Mouse (Mus musculus): ENCODE measurements around the gene Ptbp3. TPM values are rescaled to one million over a fixed set of nuclear protein-coding genes. Genes with fewer than 3 reads are reported as not detected.

Ptbp3 gene
- polyA plus RNA-seq, 1 experiment from 2014 or later = 68.0 TPM

- no peak for ATAC-seq (ENCODE audit: low FRiP score, low TSS enrichment)
- WGBS = 71% methylated on average over 11 of the region's 11 CpGs
- Histone ChIP-seq H3K27ac (ENCODE audit: low read length) (no peak overlapping the region), H3K9me3 (ENCODE audit: low read length) (no peaks in the 10 kb centered on the region), H3K4me1 (ENCODE audit: insufficient read depth, low read length) (peaks cover 8% of the 10 kb centered on the region), H3K9ac (replicated peaks; ENCODE audit: low read length) (no peak overlapping the region), H3K27me3 (ENCODE audit: insufficient read depth, low read length) (no peaks in the 10 kb centered on the region), H3K36me3 (ENCODE audit: insufficient read depth, low read length) (no peaks in the 10 kb centered on the region), H3K4me2 (replicated peaks; ENCODE audit: low read depth, low read length) (no peak overlapping the region), H3K4me3 (ENCODE audit: low read length) (no peak overlapping the region)
Measured at GRCm38 (mm10) chr4:59461116-59461727, 87.9 kb downstream of the Ptbp3 start.

- H3K9me3 ChIP-seq (ENCODE audit: low read length) = no peaks in the 10 kb centered on the region
- no peaks in the 10 kb centered on the region for H3K36me3 ChIP-seq (ENCODE audit: insufficient read depth, low read length)
- H3K27ac ChIP-seq (ENCODE audit: low read length) = no peak overlapping the region; the same call in 1 of the 2 replicates
- H3K4me2 ChIP-seq (replicated peaks; ENCODE audit: low read depth, low read length) = no peak overlapping the region
- ATAC-seq (ENCODE audit: low FRiP score, low TSS enrichment) = no peak
- 74% methylated on average over 13 of the region's 13 CpGs for WGBS
- H3K4me1 ChIP-seq (ENCODE audit: insufficient read depth, low read length) = peaks cover 5% of the 10 kb centered on the region; the same call in 1 of the 2 replicates
- H3K4me3 ChIP-seq (ENCODE audit: low read length) = no peak overlapping the region
- H3K9ac ChIP-seq (replicated peaks; ENCODE audit: low read length) = no peak overlapping the region
- no peaks in the 10 kb centered on the region for H3K27me3 ChIP-seq (ENCODE audit: insufficient read depth, low read length)
Measured at GRCm38 (mm10) chr4:59459216-59459955, 89.8 kb downstream of the Ptbp3 start.

- Histone ChIP-seq H3K9me3 (ENCODE audit: low read length) (no peaks in the 10 kb centered on the region), H3K4me2 (replicated peaks; ENCODE audit: low read depth, low read length) (no peak overlapping the region), H3K27me3 (ENCODE audit: insufficient read depth, low read length) (no peaks in the 10 kb centered on the region), H3K4me1 (ENCODE audit: insufficient read depth, low read length) (peaks cover 3% of the 10 kb centered on the region; the same call in 1 of the 2 replicates), H3K36me3 (ENCODE audit: insufficient read depth, low read length) (no peaks in the 10 kb centered on the region), H3K4me3 (ENCODE audit: low read length) (no peak overlapping the region), H3K9ac (replicated peaks; ENCODE audit: low read length) (no peak overlapping the region), H3K27ac (ENCODE audit: low read length) (no peak overlapping the region)
- 45% methylated on average over 9 of the region's 9 CpGs for WGBS
- ATAC-seq (ENCODE audit: low FRiP score, low TSS enrichment) = no peak
Measured at GRCm38 (mm10) chr4:59457941-59458340, 91.2 kb downstream of the Ptbp3 start.

GRCm38 (mm10) chr4:59457091-59457490, 92.1 kb downstream of the Ptbp3 start:
- 87% methylated on average over 5 of the region's 5 CpGs for WGBS
- Histone ChIP-seq H3K4me2 (replicated peaks; ENCODE audit: low read depth, low read length) (no peak overlapping the region), H3K4me1 (ENCODE audit: insufficient read depth, low read length) (peaks cover 9% of the 10 kb centered on the region; the same call in 1 of the 2 replicates), H3K27ac (ENCODE audit: low read length) (no peak overlapping the region), H3K36me3 (ENCODE audit: insufficient read depth, low read length) (no peaks in the 10 kb centered on the region), H3K27me3 (ENCODE audit: insufficient read depth, low read length) (no peaks in the 10 kb centered on the region), H3K4me3 (ENCODE audit: low read length) (no peak overlapping the region), H3K9me3 (ENCODE audit: low read length) (no peaks in the 10 kb centered on the region), H3K9ac (replicated peaks; ENCODE audit: low read length) (no peak overlapping the region)
- ATAC-seq (ENCODE audit: low FRiP score, low TSS enrichment) = no peak

- H3K27me3 ChIP-seq (ENCODE audit: insufficient read depth, low read length) = no peaks in the 10 kb centered on the region
- no peak overlapping the region for H3K4me3 ChIP-seq (ENCODE audit: low read length)
- H3K4me1 ChIP-seq (ENCODE audit: insufficient read depth, low read length) = peaks cover 7% of the 10 kb centered on the region; the same call in 1 of the 2 replicates
- no peaks in the 10 kb centered on the region for H3K36me3 ChIP-seq (ENCODE audit: insufficient read depth, low read length)
- no peak overlapping the region for H3K9ac ChIP-seq (replicated peaks; ENCODE audit: low read length)
- 56% methylated on average over 2 of the region's 2 CpGs for WGBS
- ATAC-seq (ENCODE audit: low FRiP score, low TSS enrichment) = no peak
- no peak overlapping the region for H3K4me2 ChIP-seq (replicated peaks; ENCODE audit: low read depth, low read length)
- H3K27ac ChIP-seq (ENCODE audit: low read length) = no peak overlapping the region
- no peaks in the 10 kb centered on the region for H3K9me3 ChIP-seq (ENCODE audit: low read length)
Measured at GRCm38 (mm10) chr4:59455465-59455864, 93.7 kb downstream of the Ptbp3 start.

GRCm38 (mm10) chr4:59454046-59454445, 95.1 kb downstream of the Ptbp3 start:
- H3K4me1 ChIP-seq (ENCODE audit: insufficient read depth, low read length) = peaks cover 7% of the 10 kb centered on the region; the same call in 1 of the 2 replicates
- ATAC-seq (ENCODE audit: low FRiP score, low TSS enrichment) = no peak
- H3K9ac ChIP-seq (replicated peaks; ENCODE audit: low read length) = no peak overlapping the region
- H3K4me3 ChIP-seq (ENCODE audit: low read length) = no peak overlapping the region
- H3K27ac ChIP-seq (ENCODE audit: low read length) = no peak overlapping the region
- H3K9me3 ChIP-seq (ENCODE audit: low read length) = no peaks in the 10 kb centered on the region
- no peaks in the 10 kb centered on the region for H3K36me3 ChIP-seq (ENCODE audit: insufficient read depth, low read length)
- H3K27me3 ChIP-seq (ENCODE audit: insufficient read depth, low read length) = no peaks in the 10 kb centered on the region
- 51% methylated on average over 3 of the region's 3 CpGs for WGBS
- no peak overlapping the region for H3K4me2 ChIP-seq (replicated peaks; ENCODE audit: low read depth, low read length)

- Histone ChIP-seq H3K4me1 (ENCODE audit: insufficient read depth, low read length) (peaks cover 12% of the 10 kb centered on the region), H3K4me2 (replicated peaks; ENCODE audit: low read depth, low read length) (no peak overlapping the region), H3K27ac (ENCODE audit: low read length) (peak overlapping the region; percentile 79), H3K36me3 (ENCODE audit: insufficient read depth, low read length) (no peaks in the 10 kb centered on the region), H3K27me3 (ENCODE audit: insufficient read depth, low read length) (no peaks in the 10 kb centered on the region), H3K4me3 (ENCODE audit: low read length) (no peak overlapping the region), H3K9me3 (ENCODE audit: low read length) (no peaks in the 10 kb centered on the region), H3K9ac (replicated peaks; ENCODE audit: low read length) (no peak overlapping the region)
- ATAC-seq (ENCODE audit: low FRiP score, low TSS enrichment) = peak; percentile 81
- 25% methylated on average over 8 of the region's 8 CpGs for WGBS
Measured at GRCm38 (mm10) chr4:59452503-59452933, 96.6 kb downstream of the Ptbp3 start.

- WGBS = 87% methylated on average over 3 of the region's 3 CpGs
- Histone ChIP-seq H3K9ac (replicated peaks; ENCODE audit: low read length) (no peak overlapping the region), H3K4me1 (ENCODE audit: insufficient read depth, low read length) (peaks cover 19% of the 10 kb centered on the region), H3K27ac (ENCODE audit: low read length) (peak overlapping the region; percentile 59), H3K4me3 (ENCODE audit: low read length) (no peak overlapping the region), H3K27me3 (ENCODE audit: insufficient read depth, low read length) (no peaks in the 10 kb centered on the region), H3K36me3 (ENCODE audit: insufficient read depth, low read length) (no peaks in the 10 kb centered on the region), H3K9me3 (ENCODE audit: low read length) (peaks cover 4% of the 10 kb centered on the region; the same call in 1 of the 2 replicates), H3K4me2 (replicated peaks; ENCODE audit: low read depth, low read length) (no peak overlapping the region)
- no peak for ATAC-seq (ENCODE audit: low FRiP score, low TSS enrichment)
Measured at GRCm38 (mm10) chr4:59450906-59451305, 98.3 kb downstream of the Ptbp3 start.

- H3K9ac ChIP-seq (replicated peaks; ENCODE audit: low read length) = no peak overlapping the region
- peak overlapping the region; percentile 59 for H3K27ac ChIP-seq (ENCODE audit: low read length)
- no peak for ATAC-seq (ENCODE audit: low FRiP score, low TSS enrichment)
- peaks cover 19% of the 10 kb centered on the region for H3K4me1 ChIP-seq (ENCODE audit: insufficient read depth, low read length)
- H3K27me3 ChIP-seq (ENCODE audit: insufficient read depth, low read length) = no peaks in the 10 kb centered on the region
- no peaks in the 10 kb centered on the region for H3K36me3 ChIP-seq (ENCODE audit: insufficient read depth, low read length)
- peaks cover 4% of the 10 kb centered on the region; the same call in 1 of the 2 replicates for H3K9me3 ChIP-seq (ENCODE audit: low read length)
- no peak overlapping the region for H3K4me2 ChIP-seq (replicated peaks; ENCODE audit: low read depth, low read length)
- H3K4me3 ChIP-seq (ENCODE audit: low read length) = no peak overlapping the region
- 77% methylated on average over 6 of the region's 6 CpGs for WGBS
Measured at GRCm38 (mm10) chr4:59450234-59450854, 98.8 kb downstream of the Ptbp3 start.

Data from kidney, embryonic 16.5 days (tissue).